Mouse (Mus musculus) R1 (cell line): ENCODE measurements around the gene Tsga13.

Experiments used
- DNase-seq: peaks from one replicate; pipeline ENCODE4 v3.0.0-alpha.2; 2018; ENCODE audit warnings: low read depth, low spot score

Gene Tsga13

GRCm38 (mm10) chr6:30915473-30915872 lies at the start of gene Tsga13:
TSS of gene Tsga13 (minus strand) at chr6:30915573.
- no peak for DNase-seq

DNA sequence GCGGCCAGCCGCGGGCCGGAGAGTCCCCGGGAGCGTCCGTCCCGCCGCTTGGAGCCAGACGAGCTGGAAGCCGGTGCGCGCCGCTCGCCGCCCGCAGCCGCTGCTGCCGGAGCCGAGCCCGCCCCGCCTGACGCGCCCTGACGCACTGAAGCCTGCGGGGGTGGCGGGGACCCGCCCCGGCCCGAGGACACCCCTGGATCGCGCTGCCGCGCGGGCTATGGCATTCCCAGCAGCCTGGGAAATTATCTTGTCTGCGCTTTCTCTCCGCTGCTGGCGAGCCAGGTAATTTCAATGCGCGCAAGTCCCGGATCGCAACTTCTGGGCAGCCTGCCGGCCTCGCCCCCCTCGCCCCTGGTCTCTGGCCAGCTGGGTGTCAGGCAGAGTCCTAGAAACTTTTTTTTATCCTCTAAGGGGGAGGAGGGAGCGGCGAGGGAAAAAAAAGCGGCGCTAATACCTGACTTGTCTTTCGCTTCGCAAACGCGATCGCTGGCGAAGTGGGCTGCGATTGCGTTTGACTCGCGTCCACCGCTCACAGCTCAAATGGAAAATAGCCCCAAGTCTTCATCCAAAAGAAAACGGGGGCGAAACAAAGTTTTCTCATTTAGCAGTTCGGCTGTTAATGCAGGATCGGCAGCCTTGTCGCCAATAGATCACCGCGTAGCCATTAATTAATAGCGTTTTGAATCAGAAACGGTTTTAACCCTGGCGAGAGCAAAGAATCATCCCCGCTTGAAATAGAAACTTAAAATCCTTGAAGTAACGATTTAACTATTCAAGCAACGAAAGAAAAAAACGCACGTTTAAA lies 43.6 kb upstream of the Tsga13 start, which contains the start of gene Klf14:
Gene Klf14, minus strand, starts transcription at position 343 of the 805 bp plus-strand sequence.
- peak; percentile 65 for DNase-seq

GRCm38 (mm10) chr6:30957784-30958735 lies 42.7 kb upstream of the Tsga13 start:
- DNase-seq = peak; percentile 74

- no peak for DNase-seq
These were observed 23.9 kb upstream of the Tsga13 start for GRCm38 (mm10) chr6:30939264-30939663.

GRCm38 (mm10) chr6:30922821-30923220 lies 7.4 kb upstream of the Tsga13 start:
- peak; percentile 13 for DNase-seq

GRCm38 (mm10) chr6:30921826-30922225 lies 6.5 kb upstream of the Tsga13 start:
- DNase-seq = no peak

DNA sequence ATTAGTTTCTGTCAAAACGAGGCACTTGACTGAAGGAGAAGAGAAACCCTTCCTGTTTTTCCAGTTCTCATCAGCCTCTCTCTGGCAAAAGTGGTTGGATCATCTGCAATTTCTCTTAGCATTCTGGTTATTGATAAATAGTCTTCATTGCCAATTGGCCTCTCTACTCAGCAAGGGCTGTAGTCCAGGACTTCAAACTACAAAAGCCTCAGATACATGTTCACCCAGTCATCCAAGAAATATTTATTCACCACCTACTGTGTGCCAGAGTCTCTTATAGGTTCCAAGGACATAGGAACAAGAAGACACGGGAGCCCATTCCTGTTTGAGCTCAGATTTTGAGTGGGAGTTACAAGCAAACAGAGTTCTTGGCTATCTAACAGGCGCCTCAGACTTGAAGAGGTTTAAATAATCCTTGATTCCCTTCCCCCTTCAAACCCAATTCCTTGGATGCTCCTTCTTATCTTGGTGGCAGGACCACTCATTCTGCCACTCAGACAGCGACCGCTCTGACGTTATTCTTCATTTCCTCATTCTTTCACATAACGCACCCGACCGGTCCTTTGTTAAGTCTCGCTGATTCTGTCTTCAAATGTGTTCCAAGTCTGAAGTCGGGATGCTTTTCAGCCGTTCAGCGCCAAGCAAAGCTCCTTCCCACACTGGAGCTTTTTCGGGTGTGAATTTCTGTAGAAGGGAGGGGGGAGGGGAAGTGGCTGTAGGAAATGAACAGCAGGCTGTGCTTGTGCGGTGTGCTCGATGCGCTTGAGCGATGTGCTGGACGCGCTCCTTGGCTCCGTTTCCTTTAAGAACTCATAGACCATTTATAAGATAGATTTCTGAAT lies 5.7 kb upstream of the Tsga13 start:
- peak; percentile 13 for DNase-seq

GRCm38 (mm10) chr6:30907970-30908369 lies 7.4 kb downstream of the Tsga13 start:
- no peak for DNase-seq

- DNase-seq = no peak
These were observed 10.5 kb downstream of the Tsga13 start for GRCm38 (mm10) chr6:30904911-30905310.

DNA sequence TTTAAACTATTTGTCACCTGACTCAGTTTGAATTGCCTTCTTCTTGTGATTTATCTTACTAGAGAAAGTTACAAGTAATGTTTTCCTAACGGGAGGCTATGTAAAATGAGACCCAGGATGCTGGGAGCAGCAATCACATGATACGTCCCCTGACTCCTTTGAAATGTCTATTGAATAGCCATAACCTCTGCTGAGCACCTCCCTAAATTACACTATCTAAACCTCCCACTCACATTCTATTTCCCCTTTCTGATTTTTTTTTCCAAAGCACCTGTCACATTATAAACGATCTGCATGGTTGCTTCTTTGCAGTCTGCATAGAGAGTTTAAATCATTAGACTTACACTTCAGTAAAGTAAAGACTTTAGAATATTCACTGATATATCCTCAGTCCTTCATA lies 11.3 kb downstream of the Tsga13 start:
- DNase-seq = no peak

DNA sequence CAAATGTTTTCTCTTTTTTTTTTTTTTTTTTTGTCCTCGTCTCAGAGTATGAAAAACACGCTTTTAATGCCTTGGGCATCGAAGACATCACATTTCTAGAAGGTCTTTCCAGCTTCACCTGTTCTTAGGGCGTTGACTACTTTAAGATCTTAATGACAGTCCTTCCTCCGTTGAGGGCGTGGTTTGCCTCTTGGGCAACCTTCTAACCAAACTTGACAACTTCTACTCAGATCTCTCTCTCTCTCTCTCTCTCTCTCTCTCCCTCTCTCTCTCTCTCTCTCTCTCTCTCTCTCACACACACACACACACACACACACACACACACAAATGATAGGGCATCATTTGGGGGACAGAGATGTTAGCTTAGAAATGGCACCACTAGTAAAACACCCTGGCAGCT lies 17.9 kb downstream of the Tsga13 start:
- DNase-seq = peak; percentile 16

DNA sequence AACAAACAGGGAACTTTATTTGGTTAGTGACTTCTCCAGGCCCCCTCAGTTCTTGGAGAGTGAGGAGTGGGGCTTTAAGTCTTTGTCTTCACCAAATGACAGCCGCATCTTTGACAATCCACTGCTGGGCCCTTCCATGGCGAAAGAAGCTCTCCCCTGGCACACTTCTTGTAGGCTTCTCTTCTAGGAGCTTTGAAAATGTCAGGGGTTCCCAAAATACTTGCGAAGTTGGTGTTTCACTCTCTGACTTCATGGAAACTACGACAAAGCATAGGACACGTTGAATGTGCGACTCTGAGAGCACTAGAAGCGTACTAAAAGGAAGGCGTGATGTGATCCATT lies 18.4 kb downstream of the Tsga13 start:
- DNase-seq = no peak

DNA sequence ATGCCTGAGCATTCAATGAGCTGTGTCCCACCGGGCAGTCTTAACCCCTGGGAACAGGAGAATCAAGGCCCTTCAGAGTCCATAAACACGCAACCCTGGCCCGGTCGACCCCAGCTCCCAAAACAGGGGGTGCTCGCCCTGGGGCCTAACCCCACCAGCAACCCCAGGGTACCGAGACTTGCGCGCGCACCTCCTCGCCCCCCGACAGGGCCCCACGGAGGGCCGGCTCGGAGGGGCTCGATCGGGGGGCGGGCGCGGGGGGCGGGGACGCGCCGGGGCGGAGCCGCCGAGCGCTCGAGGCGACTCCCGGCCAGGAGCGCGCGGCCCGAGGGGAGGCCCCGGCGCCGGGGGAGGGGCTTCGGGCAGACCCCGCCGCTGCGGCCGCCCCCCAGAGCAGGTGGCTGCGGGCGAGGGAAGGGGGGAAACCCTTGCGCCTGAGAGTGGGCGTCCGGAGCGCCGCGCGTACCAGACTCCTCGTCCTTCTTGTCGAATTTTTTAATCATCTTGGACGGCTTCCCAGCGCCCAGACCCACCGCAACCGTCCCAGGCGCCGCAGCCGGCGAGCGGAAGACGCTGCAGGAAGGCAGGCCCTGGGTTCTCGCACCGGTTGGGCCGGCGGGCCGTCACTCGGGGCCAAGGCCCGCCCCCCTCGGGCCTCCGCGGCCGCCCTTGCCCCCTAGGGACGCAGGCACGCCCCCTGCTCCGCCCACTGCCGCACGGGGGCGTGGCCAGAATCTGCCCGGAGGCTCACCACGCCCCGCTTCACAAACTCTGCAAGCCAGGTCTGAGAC lies 19.0 kb downstream of the Tsga13 start, which contains the start of gene Copg2:
Gene Copg2, minus strand, starts transcription at position 600 of the 791 bp plus-strand sequence.
- peak; percentile 91 for DNase-seq

DNA sequence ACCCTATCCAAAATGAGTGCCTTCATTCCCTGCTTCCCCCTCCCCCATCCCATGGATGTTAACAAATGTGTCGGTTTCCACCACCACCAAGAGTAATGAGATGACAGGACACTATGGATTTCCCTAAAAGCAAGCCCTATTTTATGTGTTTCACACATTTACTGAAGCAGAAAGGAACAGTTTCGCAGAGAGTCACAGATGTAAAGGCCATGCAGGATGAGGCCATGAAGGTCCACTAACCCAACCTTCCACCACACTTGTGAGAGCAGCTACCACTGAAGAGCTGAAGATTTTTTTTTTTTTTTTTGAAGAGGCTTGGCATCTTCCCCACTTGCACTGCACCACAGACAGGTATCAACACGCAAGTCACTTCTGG lies 19.6 kb downstream of the Tsga13 start:
- no peak for DNase-seq

DNA sequence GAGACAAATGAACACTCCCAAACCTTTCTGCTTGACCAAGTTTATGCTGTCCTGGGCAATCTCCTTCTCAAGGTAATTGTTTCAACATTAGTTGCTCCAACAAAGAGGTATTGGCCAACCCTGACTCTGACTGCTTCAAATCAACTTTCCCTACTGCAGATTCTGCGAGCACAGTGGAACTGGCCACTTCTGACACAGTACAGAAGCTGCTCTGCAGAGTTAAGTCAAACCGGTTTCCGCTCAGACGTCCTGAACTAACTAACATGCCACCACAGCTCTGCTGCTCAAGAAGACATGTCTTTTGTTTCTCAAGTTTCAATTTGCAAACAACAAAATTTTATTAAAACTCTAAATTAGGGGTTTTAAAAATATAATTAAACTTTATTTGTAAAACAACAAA lies 22.3 kb downstream of the Tsga13 start:
- DNase-seq = no peak

GRCm38 (mm10) chr6:30891761-30892160 lies 23.6 kb downstream of the Tsga13 start:
- no peak for DNase-seq

- DNase-seq = no peak
These were observed 30.5 kb downstream of the Tsga13 start for GRCm38 (mm10) chr6:30884856-30885255.

GRCm38 (mm10) chr6:30883491-30883890 lies 31.9 kb downstream of the Tsga13 start:
- DNase-seq = no peak

DNA sequence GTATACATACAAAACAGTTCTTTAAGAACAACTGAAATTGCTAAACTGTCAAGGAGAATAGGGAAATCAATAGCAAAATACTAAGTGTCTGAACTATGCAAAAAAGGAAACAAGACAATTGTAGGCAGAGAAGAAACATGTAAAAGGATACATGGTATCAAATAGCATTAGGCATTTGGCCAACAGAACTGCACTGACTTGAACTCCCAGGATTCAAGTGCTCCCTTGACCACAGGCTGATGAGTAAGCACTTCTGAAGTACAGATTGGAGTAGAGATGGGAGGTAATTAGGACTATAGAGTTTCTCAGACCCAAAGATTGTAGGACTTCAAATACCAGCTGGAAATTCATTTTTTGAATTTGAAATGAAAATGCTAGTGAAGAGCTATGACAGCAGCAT lies 38.7 kb downstream of the Tsga13 start:
- DNase-seq = no peak

DNA sequence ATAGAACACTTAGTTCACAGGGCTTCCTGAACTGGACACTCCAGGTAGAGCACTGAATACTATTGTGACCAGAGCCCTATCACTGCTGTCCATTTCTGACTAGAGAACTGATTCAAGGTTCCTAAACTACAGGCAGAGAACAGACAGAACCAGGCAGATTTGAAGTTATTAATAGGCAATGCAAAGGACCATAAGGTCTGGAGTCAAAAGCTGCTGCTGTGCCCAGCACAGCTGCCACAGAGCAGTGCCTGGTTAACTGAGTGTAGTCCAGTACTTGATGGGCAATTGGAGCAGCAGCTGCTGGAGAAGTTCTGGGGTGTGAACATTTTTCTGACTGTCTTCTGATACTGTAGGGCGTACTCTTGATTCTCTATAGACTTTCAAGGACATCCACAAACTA lies 48.9 kb downstream of the Tsga13 start:
- no peak for DNase-seq
